Mouse (Mus musculus) G1E-ER4 (cell line): ENCODE results near the gene Rps6ka1. TPM values are rescaled to one million over a fixed set of nuclear protein-coding genes. Genes with fewer than 3 reads are reported as not detected.

Experiments
- GATA1 ChIP-seq: IDR thresholded peaks from one replicate; pipeline ENCODE4 v1.8.0; 2012; ENCODE audit warnings: low read length, inconsistent platforms
- polyA plus RNA-seq: library from polyadenylated mRNA; stranded (reverse); fragments of >175 nt; gene quantifications from 2 replicates; pipeline ENCODE4 v1.2.3, GENCODE M21; 2012

Gene Rps6ka1
- polyA plus RNA-seq, 1 experiment = 2.4 TPM

DNA sequence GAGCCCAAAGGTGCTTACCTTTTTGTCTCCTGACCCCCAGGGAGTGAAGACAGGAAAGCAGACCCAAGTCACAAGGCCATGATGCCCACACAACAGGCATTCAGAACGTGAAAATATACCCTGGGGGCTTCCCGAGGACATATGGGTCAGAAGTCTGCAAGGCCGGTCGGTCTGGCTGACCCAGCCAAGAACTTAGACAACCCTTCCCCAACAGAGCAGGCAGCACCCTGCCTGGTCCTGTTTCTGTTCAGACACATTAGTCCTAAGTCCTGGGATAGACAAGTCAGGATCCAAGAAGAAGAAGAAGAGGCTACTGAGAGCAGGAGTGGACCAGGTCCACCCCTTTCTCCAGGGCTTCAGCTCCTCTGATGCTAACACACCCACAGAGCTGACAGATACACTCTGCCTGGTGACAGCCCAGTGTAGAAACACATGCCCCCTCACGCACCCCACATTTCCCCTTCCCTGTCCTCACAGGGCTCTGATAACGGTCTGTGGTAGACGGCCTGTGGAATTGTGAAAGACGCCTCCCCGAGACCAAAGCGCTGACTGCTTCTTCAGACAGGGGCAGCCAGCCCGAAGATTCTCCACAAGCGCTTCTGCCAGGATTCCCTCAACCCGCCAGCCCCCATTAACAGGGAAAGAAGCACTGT lies 12.6 kb downstream of the Rps6ka1 start:
- no peak for TF ChIP-seq GATA1

DNA sequence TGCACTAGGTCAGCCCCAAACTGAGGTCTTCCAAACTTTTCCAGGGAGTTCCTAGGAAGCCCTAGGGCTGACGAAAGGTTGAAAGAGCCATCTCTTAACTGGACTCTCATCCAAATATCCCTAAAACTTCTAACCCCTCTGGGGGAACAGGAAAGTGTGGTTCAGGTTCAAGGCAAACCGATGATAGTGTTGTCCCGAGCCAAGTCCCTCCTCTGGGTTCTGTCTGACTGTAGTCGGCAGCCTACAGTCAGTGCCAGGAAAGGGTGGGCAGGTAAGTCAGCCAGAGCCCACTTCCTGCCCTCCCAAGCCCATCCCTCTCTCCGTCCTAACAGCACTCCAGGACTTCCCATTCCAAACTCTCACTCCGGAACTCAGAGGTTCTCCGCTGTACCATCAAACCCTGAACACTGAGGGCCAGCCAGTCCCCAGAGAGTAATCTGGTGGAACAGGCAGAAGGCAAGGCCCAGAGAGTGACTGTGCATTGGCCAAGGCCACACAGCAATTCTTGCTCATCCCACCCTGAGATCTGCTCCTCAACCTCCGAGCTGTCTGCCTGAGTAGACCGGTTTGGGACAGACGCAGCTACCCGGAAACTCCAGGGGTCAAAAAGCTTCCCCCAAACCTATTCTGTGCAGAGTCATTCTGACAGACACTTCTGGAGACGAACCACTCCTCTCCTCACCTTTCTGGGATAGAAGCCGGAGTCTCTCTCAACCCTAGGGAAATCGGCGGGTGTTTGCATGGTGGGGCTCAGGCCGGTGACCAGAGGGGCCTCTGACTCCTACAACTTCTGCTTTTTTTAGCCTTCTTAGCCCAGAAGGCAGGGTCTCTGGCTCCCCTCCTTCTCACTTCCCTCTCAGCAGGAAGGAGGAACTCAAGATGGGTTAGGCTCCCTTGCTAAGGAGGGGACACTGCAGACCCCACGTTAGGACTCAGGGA lies 13.4 kb downstream of the Rps6ka1 start:
- no peak for TF ChIP-seq GATA1

DNA sequence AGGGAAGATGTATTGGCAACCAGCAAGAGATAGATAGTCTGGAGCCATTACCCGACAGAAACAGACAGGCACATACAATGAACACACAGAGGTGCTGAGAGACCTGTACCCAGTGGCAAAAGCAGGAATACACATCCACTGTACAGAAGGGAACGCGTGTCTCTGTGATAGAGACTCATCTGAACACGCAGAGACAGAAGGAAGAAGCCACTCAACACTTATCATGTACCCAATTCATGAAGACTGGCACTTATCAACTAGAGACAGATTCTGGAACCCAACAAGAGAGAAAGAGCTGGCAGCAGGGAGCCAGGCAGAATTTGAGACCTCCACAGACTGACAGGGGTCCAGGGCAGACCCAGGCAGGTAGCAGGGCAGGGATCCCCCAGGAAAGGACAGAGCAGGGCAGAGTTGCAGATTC lies 14.2 kb downstream of the Rps6ka1 start:
- no peak for TF ChIP-seq GATA1

DNA sequence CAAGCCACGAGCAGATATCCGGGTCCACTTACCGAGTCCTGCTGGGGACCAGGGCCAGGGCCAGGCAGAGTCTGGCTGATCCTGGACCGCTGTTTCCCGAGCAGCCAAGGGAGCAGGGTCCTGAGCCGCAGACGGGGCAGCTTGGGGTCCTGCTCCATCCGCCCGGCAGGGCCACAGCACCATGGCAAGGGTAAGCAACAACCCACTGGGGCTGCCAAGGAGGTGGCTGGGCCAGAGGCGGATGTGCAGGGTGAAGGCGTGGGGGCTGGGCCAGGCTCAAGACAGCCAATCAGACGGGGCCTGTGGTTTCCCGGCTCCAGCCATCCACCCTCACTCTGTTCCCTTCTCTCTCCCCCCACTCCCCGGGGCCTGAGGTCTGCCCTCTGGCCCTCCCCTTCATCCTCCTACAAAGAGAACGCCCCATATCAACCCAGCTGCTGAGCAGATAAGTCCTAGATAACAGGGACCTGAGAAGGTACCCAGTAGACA lies 14.7 kb downstream of the Rps6ka1 start:
- TF ChIP-seq GATA1 = no peak

DNA sequence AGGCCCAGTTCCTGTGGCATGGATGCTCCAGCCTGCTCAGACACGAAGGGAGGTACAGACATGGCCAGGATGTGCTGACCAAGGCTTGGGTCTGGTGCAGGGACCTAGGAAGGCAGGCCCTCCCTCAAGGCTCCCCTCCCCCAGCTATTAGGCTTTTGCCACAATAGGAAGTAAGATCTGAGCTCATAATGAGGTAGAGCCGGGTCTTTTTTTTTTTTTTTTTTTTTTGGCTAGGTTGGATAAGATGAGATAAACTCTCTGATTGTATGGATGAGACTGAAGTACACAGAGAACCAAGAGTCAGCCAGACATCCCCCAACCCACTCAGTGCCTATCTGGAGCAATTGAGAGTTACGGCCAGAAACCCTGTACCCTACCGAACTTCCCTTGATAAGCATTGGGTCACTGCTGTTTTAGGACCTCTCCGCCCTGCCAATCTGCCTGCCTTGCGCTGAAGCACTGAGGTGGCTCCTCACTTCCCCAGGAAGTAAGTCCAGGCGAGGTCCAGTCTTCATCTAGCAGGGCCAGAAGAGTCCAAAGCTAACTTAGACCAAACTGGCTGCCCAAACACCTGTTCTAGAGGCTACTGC lies 15.3 kb downstream of the Rps6ka1 start:
- TF ChIP-seq GATA1 = no peak

DNA sequence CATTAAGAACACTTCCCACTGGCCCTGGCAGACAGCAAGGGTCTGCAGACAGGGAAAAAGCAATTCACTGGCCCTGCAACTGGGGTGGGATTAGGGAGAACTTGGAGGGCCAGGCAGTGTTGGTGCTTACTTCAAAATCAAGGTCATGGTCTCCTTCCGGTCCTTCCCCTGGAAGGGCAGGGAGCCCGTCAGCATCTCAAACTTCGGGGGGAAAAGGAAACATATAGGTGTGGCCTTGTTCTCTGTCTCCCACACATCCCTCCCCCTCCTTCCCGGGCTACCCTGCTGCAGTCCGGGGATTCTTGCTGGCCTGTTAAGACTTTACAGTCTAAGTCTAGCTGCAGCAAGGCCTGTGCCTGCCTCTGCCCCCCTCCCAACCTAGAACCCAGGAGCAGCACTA lies 22.4 kb downstream of the Rps6ka1 start:
- no peak for TF ChIP-seq GATA1

DNA sequence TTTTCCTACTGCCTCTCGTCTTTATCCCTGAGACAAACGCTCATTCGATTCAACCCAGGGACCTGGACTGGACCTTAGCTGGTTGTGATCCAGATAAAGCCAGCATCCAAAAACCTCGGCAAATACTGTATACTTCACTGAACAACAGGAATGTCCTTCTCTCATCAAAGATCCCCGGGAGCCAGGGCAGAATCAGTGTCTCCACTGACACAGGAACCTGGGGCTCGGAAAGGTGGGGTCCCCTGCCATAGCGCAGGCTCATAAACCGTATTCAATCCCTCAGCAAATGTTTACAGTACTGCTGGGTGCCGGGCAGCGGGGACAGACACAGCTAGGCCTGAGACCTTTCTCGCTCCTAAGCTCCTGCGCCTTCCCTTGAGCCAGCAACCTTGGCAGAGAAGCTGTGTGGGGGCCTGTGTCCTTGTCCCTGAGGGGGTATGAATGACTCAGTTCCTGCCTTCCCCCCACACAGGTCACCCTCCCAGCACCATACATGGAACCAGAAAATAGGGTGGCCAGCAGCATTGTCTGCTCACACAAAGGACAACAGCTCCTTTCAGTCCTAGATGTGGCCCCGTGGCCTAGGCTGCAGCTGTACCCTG lies 23.1 kb downstream of the Rps6ka1 start:
- no peak for TF ChIP-seq GATA1

DNA sequence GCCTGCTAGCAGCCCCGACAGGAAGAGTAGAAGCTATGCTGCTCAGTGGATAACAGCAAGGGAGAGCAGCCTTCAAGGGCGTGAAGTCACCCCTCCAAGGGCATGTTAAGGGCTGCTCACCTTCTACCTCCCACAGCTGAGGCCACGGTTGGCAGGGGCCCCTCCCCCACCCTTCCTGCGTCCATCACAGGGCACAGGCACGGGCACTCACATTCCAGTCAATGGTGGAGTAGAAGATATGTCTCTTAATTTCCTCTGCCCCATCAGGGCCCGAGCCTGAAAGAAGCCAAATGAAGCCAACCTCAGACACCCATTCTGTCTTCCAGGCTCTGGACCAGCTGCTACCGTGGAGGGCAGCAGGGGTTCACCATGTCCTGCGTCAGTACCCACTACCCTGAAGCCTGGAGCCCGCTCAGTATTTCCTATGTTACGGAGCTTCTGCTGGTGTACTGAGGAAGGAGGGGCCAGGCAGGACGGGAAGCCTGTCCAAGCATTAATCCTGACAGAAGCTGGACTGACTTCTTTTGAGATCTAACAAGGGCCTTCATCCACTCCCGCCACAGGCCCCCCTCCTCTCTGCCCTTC lies 23.7 kb downstream of the Rps6ka1 start:
- no peak for TF ChIP-seq GATA1

DNA sequence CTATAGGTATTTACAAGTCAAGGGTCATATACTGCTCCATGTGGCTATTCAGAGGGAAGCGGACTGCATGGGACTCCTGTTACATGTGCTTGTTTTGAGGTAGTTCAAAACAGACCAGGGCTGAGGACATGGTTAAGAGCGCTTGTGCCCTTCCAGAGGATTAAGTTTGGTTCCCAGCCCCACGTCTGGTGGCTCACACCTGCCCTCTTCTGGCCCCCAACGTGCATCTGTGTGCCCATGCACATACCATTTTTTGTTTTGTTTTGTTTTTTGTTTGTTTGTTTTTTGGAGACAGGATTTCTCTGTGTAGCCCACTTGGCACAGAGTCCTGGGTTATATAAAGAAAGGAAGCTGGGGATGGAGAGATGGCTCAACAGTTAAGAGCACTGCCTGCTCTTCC lies 30.1 kb downstream of the Rps6ka1 start:
- TF ChIP-seq GATA1 = no peak

DNA sequence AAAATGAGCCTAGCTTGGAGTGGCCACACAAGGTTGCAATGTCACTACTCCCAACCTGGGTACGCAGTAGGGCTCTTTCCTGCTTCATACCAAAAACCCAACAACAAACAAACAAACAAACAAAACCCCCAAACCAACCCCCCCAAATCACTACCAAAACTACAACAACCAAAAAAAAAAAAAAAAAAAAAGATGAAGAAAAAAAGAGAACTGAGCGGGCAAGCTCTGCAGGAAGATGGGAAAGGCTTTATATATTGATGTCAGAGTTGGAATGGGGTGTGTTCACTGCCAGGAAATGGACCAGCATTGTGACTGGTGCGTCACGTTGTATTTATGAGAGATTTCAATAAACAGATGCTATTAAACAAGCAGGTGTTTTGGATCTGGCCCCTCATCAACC lies 33.0 kb downstream of the Rps6ka1 start:
- TF ChIP-seq GATA1 = no peak

DNA sequence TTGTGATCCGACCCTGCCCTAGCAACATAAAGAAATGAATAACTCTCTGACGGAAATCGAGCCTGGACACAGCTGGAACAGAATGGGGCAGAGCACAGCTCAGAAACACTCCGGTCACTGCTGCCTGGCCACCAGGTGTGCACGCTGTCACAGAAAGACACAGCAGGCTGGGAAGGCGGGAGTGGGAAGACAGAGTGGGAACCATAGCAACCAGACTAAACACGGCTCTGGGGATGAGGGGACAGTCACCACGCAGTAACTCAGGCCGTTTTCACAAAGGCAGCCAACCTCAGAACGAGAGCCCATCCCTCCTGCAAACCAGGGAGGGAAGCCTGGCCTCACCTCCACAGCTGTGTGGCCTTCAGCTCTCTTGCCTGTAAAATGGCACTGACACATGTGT lies 34.0 kb downstream of the Rps6ka1 start:
- TF ChIP-seq GATA1 = no peak

DNA sequence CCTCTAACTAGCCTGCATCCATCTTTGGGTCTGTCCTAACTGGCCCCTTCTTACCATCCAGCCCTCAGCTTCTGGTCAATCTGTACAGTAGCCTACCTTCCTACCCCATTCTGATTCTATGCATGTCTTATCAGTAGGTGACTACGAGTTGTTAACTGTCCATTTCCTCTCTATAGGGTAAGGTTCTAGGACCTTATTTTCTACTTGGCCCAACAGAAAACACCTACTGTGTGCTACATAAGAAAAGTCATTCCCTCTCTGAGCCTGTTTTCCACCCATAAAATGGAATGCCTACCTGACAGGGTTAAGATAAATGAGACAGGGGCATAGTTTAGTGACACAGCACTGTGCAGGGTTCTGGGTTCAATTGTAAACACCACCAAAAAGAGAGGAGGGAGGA lies 41.0 kb downstream of the Rps6ka1 start:
- TF ChIP-seq GATA1 = no peak

DNA sequence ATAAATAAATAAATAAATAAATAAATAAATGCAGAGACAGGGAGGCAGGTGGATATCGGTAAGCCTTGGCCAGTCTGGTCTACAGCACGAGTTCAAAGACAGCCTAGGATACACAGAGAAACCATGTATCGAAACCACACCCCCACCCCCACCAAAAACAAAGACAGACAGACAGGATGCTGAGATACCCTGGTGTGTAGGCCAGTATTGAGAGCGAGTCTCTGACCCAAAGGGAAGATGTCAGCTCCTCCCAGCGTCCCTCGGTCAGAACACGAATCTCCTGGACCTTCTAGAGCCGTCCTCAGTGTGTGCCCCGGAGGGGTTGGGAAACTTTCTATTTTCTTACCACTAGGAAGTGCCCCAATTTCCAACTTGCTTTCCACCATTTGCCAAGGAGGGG lies 42.5 kb downstream of the Rps6ka1 start:
- no peak for TF ChIP-seq GATA1

DNA sequence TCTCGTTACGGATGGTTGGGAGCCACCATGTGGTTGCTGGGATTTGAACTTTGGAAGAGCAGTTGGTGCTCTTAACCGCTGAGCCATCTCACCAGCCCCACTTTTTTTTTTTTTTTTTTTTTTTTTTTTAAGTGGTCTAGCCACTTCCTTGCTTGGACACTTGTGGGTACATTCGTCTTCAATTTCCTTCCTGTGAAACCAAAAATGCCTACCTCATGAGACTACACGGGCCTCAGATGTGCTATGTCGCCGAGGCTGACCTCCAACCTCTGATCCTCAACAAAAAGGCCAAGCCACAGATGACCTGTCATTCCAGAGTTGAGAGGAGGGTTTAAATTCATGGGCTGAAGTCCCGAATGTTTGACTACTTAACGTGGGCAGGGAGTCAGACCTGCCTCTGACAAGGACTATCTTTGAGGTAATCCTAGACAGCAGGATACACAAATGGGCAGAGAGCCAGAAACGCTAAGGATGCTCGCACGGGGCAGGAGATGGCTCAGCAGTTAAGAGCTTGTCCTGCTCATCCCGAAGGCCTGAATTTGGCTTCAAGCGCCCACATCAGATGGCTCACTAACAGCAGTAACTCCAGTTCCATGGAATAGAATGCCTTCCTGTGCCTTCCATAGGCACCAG lies 43.3 kb downstream of the Rps6ka1 start:
- TF ChIP-seq GATA1 = no peak
